Mouse (Mus musculus): ENCODE measurements at regions not wholly inside any gene's neighbourhood (a gene's known extent, or its start where the extent isn't known, plus 50 kb on each side); places are given as distances from the start of the nearest gene placed in this dataset.

GRCm38 (mm10) chr9:120861788-120862345, 67.1 kb upstream of the Ctnnb1 start:
- TF ChIP-seq POLR2A (IDR thresholded peaks at IDR 0.05; ENCODE audit: insufficient read depth, low read length): no peak
- no peak for TF ChIP-seq CTCF (IDR thresholded peaks at IDR 0.05; ENCODE audit: low read depth, low read length)
- no peak for TF ChIP-seq EP300 (IDR thresholded peaks at IDR 0.05; ENCODE audit: insufficient read depth, low read depth, low read length)

Data from ES-Bruce4 (cell line).